Mouse (Mus musculus): ENCODE data around the gene Il2ra.
"Not testable (repeated sequence)": the region's sequence is repeated elsewhere in the genome, so short reads cannot be mapped to it uniquely, and the experiment has no call there.

The Il2ra gene

GRCm38 (mm10) chr2:11642451-11642941 lies at the start of gene Il2ra:
Gene Il2ra, plus strand, starts transcription at chr2:11642807.
- peak; percentile 51 for DNase-seq

- no peak for DNase-seq
These were observed 45.9 kb upstream of the Il2ra start for GRCm38 (mm10) chr2:11596690-11597089.

- DNase-seq: no peak
These were observed 44.7 kb upstream of the Il2ra start for GRCm38 (mm10) chr2:11597906-11598305.

- no peak for DNase-seq
These were observed 40.8 kb upstream of the Il2ra start for GRCm38 (mm10) chr2:11601795-11602194.

- peak; percentile 97 for DNase-seq
These were observed 39.8 kb upstream of the Il2ra start for GRCm38 (mm10) chr2:11602506-11603489.

DNA sequence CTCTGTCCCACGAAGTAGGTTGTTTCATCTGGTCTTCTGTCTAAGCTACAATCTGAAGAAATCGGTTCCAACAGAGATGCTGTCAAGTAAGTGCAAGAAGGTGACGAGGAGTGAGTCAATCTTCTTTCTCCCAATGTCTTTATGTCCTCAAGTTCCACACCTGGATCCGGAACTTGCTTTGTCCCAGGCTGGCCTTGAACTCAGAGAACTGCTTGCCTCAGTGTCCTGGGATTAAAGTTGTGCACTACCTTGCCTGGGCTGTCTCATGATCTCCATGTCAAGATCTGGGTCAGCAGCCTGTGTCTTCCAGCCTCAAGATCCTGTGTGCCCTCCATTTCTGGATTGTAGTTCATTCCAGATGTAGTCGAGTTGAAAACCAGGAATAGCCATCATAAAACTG lies 38.6 kb upstream of the Il2ra start, which contains the start of gene Rbm17:
Gene Rbm17 (minus strand): TSS at position 101 of the 400 bp plus-strand sequence.
- no peak for DNase-seq

DNA sequence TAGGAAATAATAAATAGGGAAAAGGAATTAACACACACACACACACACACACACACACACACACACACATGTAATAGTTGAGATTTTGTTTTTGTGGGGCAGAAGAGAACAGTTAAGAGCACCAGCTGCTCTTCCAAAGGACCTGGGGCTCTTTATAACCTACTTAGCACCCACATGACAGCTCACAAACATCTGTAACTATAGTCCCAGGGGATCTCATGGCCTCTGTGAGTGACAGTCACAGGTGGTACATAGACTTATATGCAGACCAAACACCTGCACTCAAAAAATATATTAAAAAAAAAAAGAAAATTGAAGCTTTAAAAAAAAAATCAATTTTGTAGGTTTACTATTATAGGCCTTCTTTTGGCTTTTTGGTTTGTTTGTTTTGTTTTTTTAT lies 37.7 kb upstream of the Il2ra start:
- DNase-seq: no peak

- DNase-seq: not testable (repeated sequence)
These were observed 35.9 kb upstream of the Il2ra start for GRCm38 (mm10) chr2:11606718-11607117.

- not testable (repeated sequence) for DNase-seq
These were observed 29.7 kb upstream of the Il2ra start for GRCm38 (mm10) chr2:11612939-11613338.

DNA sequence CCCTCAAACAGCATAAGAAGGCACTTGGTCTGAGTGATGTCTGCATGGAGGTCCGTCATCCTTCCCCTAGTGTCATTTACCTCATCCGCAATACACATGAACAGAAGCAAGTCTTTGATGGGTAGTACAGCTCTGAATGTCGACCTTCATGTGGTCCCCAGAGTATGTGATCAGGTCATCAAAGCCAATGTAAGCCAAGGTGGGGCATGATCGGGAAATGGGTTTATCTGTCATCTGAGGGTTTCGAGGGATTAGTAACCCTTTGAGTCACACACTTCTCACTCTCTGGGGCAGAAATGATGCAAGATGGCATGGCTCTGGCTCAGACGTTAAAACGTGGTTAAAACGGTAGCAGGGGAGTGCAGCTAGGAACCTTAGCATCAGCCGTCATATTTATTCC lies 25.8 kb upstream of the Il2ra start:
- no peak for DNase-seq

GRCm38 (mm10) chr2:11619598-11619997 lies 23.0 kb upstream of the Il2ra start:
- no peak for DNase-seq

GRCm38 (mm10) chr2:11623173-11623572 lies 19.4 kb upstream of the Il2ra start:
- DNase-seq: peak; percentile 35

- no peak for DNase-seq
These were observed 18.9 kb upstream of the Il2ra start for GRCm38 (mm10) chr2:11623726-11624125.

- DNase-seq: no peak
These were observed 16.7 kb upstream of the Il2ra start, which contains the start of gene Gm17490 for GRCm38 (mm10) chr2:11625890-11626289. Gene Gm17490, minus strand, starts transcription at chr2:11626264.

- no peak for DNase-seq
These were observed 7.6 kb upstream of the Il2ra start for GRCm38 (mm10) chr2:11635035-11635434.

- DNase-seq: peak; percentile 65
These were observed 7.0 kb upstream of the Il2ra start for GRCm38 (mm10) chr2:11635471-11636137.

GRCm38 (mm10) chr2:11636138-11636480 lies 6.5 kb upstream of the Il2ra start:
- DNase-seq: peak; percentile 56

- peak; percentile 46 for DNase-seq
These were observed 5.5 kb upstream of the Il2ra start for GRCm38 (mm10) chr2:11637115-11637514.

GRCm38 (mm10) chr2:11644057-11644456 lies 1.4 kb downstream of the Il2ra start:
- DNase-seq: no peak

GRCm38 (mm10) chr2:11645297-11645696 lies 2.7 kb downstream of the Il2ra start:
- DNase-seq: no peak

DNA sequence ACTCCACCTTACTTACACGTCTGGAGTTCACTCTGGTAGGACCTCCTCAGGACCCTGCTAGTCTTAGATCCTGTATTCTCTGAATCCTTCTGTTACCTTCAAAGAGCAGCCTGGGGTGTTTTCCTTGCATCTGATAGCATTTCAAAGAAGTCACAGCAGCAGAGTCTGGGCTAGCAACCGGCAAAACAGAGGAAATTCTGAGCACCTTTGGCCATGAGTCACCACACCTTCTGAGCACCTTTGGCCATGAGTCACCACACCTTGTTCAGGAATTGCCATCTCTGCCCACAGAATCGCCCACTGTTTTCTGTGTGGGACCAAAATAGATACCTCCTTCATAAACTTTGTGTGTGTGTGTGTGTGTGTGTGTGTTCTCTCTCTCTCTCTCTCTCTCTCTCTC lies 8.9 kb downstream of the Il2ra start:
- no peak for DNase-seq

DNA sequence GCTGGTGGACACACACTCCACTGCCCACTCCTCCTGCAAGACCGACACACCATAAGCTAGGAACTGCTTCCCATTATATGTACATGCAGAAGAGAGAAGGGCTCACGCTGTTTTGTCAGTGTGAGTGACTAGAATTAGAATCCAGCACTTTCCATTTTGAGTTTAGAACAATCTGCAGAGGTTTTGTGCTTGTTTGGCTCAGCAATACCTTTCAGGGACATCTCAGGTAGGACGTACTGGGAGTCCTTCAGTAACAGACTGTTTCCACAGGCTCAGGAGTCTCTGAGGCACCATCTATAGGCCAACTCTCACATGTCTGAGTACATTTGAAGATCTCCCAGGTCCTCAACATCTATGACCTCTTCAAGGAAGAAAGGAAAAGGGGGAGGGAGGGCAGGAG lies 9.6 kb downstream of the Il2ra start:
- DNase-seq: no peak

- no peak for DNase-seq
These were observed 10.2 kb downstream of the Il2ra start for GRCm38 (mm10) chr2:11652780-11653179.

DNA sequence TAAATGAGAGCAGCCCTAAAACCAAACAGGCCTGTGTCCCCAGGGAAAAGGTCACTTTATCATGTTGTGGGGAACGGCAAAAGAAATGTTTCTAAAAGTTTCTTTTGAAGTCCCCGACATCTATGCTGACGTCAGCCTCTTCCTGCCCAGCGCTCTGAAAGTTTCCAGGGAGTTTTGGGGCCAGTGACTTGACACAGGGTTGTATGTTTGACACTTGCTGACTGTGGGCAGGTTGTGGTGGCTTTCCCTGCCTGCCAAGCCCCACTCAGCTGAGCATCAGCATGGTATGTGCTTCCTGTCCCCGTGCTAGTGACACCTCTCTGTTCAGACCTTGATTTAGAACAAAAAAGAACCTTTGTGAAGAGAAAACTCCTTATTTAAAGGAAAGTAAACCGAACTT lies 10.7 kb downstream of the Il2ra start:
- DNase-seq: peak; percentile 70
